Mouse (Mus musculus): ENCODE measurements around the gene Hs6st1.
A peak's percentile ranks its signal among the peaks of the same experiment; 100 is the strongest.

Hs6st1 gene

GRCm38 (mm10) chr1:36064861-36065760, 3.1 kb upstream of the Hs6st1 start:
- DNase-seq (ENCODE audit: low spot score in 2 of 2): peak; percentile 87 to 91

DNA sequence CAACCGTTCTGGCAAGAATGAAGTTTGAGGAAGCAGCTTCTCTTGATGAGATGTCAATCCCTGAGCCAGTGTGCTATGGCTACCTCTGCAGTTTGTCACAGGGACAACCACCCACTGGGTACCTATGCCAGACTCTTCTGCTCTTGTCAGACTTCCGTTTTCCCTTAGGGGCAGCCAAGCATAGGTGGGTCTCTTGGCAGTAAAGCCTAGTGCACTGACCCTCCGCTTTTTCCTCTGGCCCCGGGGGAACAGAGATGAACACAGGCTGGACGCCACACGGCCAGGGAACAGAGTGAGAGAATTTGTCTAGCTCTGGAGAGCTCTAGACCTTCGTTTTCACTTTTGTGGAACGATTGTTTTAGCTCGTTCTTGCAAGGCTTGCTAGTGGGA, 2.4 kb upstream of the Hs6st1 start:
- no peak for DNase-seq (ENCODE audit: low spot score in 2 of 2)

- no peak for DNase-seq (ENCODE audit: low spot score in 2 of 2)
These were observed 1.8 kb upstream of the Hs6st1 start for GRCm38 (mm10) chr1:36066216-36066980.

DNA sequence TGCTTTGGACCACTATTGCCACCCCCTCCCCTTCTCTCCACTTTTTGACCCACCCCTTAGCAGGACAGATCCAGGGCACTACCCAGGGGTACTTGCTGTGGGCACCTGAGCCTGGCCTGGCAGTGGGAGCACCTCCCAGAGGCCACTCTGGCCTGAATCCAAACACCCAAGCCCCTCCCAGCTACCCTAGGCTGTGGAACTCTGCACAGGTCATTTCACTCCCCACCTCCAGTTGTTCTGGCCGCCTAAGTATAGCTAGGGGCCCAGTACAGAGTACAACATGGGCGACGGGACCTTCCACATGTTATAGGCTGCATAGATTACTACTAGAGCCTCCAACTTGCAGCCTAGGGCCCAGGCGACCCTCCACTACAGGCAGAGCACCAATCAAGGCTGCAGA, 999 bp upstream of the Hs6st1 start:
- peak in 1 of 2 experiments; percentile 0 for DNase-seq (ENCODE audit: low spot score in 2 of 2)

- no peak for DNase-seq (ENCODE audit: low spot score in 2 of 2)
These were observed 589 bp upstream of the Hs6st1 start for GRCm38 (mm10) chr1:36067611-36068010.

- DNase-seq (ENCODE audit: low spot score in 2 of 2): peak; percentile 35 to 56
These were observed 426 bp downstream of the Hs6st1 start for GRCm38 (mm10) chr1:36068531-36069120.

GRCm38 (mm10) chr1:36069291-36069771, 1.1 kb downstream of the Hs6st1 start:
- no peak for DNase-seq (ENCODE audit: low spot score in 2 of 2)

DNA sequence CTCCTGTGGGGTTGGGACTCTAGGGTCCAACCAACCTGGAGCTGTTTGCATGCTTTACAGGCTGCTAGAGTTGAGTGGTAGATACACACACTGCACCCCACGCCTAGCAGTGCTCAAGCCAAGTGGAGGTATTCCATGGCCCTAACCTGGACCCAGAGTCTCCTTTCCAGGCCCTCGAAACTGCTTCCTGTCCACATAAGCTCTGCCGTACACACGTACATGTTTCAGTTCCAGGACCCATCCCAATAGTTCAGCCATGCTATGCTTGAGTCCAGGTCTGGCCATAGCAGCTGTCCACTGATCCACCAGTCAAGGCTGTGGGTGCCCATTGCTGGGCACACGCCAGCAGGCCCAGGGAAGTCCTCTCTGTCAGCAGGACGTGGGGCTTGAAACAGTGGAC, 2.0 kb downstream of the Hs6st1 start:
- no peak for DNase-seq (ENCODE audit: low spot score in 2 of 2)

DNA sequence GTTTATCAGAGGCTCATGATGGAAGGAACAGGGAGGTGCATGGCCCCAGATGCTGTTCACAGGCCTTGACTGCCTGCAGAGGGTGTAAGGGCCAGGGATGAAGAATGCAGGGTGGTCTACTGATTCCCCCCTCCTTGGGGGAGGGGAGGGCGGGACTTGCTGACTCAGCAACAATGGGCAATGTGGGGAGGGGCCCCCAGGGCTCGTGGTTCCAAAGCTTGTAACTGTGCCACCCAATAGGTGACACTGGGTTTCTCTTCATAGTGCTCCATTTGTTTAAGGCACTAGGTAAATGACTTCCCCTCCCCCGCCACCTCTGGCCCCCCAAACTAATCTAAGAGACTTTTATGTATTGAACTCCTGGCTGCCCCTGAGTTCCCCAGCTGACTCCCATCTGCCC, 2.5 kb downstream of the Hs6st1 start:
- DNase-seq (ENCODE audit: low spot score in 2 of 2): no peak

GRCm38 (mm10) chr1:36071176-36071575, 3.0 kb downstream of the Hs6st1 start:
- no peak for DNase-seq (ENCODE audit: low spot score in 2 of 2)

GRCm38 (mm10) chr1:36071611-36072010, 3.4 kb downstream of the Hs6st1 start:
- DNase-seq (ENCODE audit: low spot score in 2 of 2): no peak

GRCm38 (mm10) chr1:36072588-36073556, 4.7 kb downstream of the Hs6st1 start:
- no peak for DNase-seq (ENCODE audit: low spot score in 2 of 2)

GRCm38 (mm10) chr1:36073566-36073965, 5.4 kb downstream of the Hs6st1 start:
- no peak for DNase-seq (ENCODE audit: low spot score in 2 of 2)

DNA sequence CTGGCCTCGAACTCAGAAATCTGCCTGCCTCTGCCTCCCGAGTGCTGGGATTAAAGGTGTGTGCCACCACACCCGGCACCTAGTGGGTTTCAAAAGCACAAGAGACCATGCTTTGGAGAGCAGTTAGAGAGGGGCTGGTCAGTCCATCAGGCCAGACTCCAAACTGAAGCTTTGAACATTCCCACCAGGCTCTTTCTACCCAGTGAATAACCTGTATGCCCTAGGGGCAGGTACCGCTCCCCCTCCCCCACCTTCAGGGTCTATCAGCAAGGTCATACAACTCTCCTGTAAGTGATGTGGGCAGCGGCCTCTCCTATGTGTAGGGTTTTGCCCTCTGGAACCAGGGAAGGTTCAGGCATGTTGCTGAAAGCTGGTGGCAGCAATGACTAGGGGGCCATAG, 6.0 kb downstream of the Hs6st1 start:
- no peak for DNase-seq (ENCODE audit: low spot score in 2 of 2)

- no peak for DNase-seq (ENCODE audit: low spot score in 2 of 2)
These were observed 6.8 kb downstream of the Hs6st1 start for GRCm38 (mm10) chr1:36074968-36075367.

GRCm38 (mm10) chr1:36075652-36076051, 7.5 kb downstream of the Hs6st1 start:
- DNase-seq (ENCODE audit: low spot score in 2 of 2): no peak

GRCm38 (mm10) chr1:36077084-36077483, 8.9 kb downstream of the Hs6st1 start:
- DNase-seq (ENCODE audit: low spot score in 2 of 2): no peak

DNA sequence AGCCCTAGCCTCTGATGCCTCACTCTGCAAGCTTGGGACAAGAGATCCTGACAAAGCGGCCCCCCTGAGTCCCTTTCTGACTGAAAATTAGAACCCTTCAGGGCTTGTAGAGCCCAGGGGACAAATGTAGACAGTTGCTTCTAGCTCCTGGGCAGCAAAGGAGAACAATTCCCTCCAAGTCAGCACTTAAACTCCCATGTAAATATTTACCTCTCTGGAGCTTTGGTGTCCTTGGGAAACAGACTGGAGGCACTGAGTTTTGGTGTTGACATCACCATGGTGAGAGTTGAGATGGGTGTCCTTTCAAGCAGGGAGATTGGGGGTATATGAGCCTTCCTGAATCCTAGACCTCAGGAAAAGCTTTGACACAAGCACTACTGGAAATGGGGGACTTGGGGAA, 10.1 kb downstream of the Hs6st1 start:
- no peak for DNase-seq (ENCODE audit: low spot score in 2 of 2)

DNA sequence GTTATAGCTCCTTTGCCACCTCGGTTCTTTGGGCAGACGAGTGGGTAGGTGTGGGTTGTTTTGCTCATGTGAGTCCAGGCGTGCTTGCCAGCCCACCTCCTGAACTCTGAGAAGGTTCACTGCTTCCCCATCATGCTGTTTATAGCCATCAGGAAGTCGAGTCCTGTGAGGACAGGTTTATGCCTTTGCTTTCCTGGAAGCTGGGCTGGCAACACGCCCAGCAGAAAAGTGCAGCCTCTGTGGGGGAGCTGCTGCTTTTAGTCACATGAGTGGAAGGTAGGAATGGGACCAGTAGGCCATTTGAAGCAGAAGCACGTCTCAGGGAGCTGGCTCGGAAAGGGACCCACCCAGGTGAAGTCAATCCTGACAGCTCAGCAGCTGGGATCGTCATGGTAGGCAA, 11.5 kb downstream of the Hs6st1 start:
- no peak for DNase-seq (ENCODE audit: low spot score in 2 of 2)

DNA sequence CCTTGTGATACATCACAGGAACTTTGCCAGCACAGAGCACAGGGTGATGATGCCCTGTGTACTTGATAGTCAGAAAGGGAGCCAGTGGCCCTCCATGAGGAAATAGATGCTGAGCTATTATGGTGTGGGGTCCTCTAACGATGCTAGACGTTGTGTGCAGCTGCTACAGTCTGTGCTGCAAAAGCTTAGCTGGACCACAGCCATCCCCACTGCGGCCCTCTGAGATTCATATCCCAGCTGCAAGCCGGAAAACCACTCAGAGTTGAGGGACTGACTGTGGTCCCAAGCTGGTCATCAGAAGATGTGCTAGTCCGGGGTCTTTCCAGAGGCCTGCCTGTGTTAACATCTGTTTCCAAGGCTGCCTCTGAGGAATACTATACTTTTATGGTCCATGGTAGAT, 12.8 kb downstream of the Hs6st1 start:
- DNase-seq (ENCODE audit: low spot score in 2 of 2): no peak

GRCm38 (mm10) chr1:36082184-36082583, 14.0 kb downstream of the Hs6st1 start:
- DNase-seq (ENCODE audit: low spot score in 2 of 2): no peak

Measured in right cerebral cortex, postnatal 36 days (tissue).